Comparison of ENCODE assay signal across 8 mouse cellular contexts in the genomic region with DNA sequence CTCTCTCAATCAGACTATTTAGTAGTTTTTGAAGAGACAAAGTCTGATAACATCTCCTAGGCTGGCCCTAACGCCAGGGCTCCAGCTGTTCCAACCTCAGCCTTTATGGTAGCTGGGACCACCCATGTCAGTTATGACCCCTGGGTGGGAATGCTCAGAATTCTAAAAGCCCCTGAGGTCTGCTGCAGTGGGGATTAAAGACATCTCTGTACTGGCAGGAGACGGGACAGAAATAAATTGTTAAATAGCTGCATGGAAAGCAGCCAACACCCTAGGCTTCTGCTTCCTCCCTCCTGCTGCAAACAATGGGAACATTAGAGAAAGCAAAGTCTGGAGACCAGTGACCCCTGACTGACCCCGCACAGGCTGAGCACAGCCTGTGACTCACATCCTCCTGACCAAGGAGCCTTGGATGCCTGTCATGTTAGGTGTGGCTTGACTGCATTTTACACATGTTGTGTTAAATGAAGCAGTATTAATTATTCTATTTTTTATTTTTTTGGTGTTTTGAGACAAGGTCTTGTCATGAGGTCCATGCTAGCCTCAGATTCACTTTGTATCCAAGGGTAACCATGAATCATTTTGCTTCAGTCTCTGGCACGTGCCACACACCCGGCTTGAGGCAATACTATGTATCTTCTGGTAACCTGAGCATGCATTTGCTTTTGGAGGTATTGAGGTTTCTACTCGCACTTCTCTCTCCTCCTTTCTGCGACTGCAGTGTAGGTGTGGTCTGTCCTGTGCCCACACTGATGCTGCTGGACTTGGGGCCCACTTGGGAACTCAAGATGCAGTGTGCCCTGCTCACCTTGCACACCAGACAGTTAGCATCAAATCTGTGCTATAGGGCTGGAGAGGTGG. TPM values are rescaled to one million over a fixed set of nuclear protein-coding genes. Genes with fewer than 3 reads are reported as not detected.
A peak's percentile ranks its signal among the peaks of the same experiment; 100 is the strongest.
DNase-seq lines count a peak whose midpoint lies in the region; ATAC-seq lines count a peak whose summit lies in the region.

No protein-coding gene starts in this region.

- H3K27ac ChIP-seq in hindbrain, embryonic 16.5 days (ENCODE audit: low read depth, low read length): no peak overlapping the region
- no peak overlapping the region for H3K27ac ChIP-seq in liver, embryonic 13.5 days

- peak; percentile 83 for DNase-seq in urinary bladder, postnatal 14 days (ENCODE audit: low spot score)
- DNase-seq in urinary bladder, adult 2 months (ENCODE audit: low spot score): no peak
- peak; percentile 44 for DNase-seq in gastrocnemius, postnatal 10 days
- no peak for DNase-seq in liver, embryonic 13.5 days
- peak; percentile 67 for DNase-seq in neural tube, embryonic 10.5 days (ENCODE audit: extremely low spot score, low spot score)
- no peak for DNase-seq in spleen, postnatal 10 days (ENCODE audit: low spot score in 2 of 2)

- WGBS in hindbrain, embryonic 16.5 days: 10% methylated on average over 7 of the region's 7 CpGs
- 36% methylated on average over 7 of the region's 7 CpGs for WGBS in liver, embryonic 13.5 days (ENCODE audit: insufficient replicate concordance)

- no peaks in the 10 kb centered on the region for H3K9me3 ChIP-seq in hindbrain, embryonic 16.5 days (ENCODE audit: control insufficient read depth, low read length)
- no peaks in the 10 kb centered on the region for H3K9me3 ChIP-seq in liver, embryonic 13.5 days (replicated peaks)

- H3K9ac ChIP-seq in hindbrain, embryonic 16.5 days (ENCODE audit: low read depth, low read length): no peak overlapping the region
- H3K9ac ChIP-seq in liver, embryonic 13.5 days: no peak overlapping the region

- H3K36me3 ChIP-seq in hindbrain, embryonic 16.5 days (ENCODE audit: control insufficient read depth, insufficient read depth, low read length): no peaks in the 10 kb centered on the region
- no peaks in the 10 kb centered on the region for H3K36me3 ChIP-seq in liver, embryonic 13.5 days

- no peaks in the 10 kb centered on the region for H3K27me3 ChIP-seq in hindbrain, embryonic 16.5 days (replicated peaks; ENCODE audit: control insufficient read depth, insufficient read depth, low read length)
- no peaks in the 10 kb centered on the region for H3K27me3 ChIP-seq in liver, embryonic 13.5 days

- H3K4me2 ChIP-seq in hindbrain, embryonic 16.5 days (ENCODE audit: low read length): no peak overlapping the region
- no peak overlapping the region for H3K4me2 ChIP-seq in liver, embryonic 13.5 days

- no peak overlapping the region for H3K4me3 ChIP-seq in hindbrain, embryonic 16.5 days (ENCODE audit: low read length)
- no peak overlapping the region for H3K4me3 ChIP-seq in liver, embryonic 13.5 days (replicated peaks)

- peak; percentile 69 for ATAC-seq in hindbrain, embryonic 16.5 days
- ATAC-seq in liver, embryonic 13.5 days (ENCODE audit: low read depth): peak; percentile 43; the same call in 1 of the 2 replicates
- no peak; the same call in 1 of the 2 replicates for ATAC-seq in frontal cortex, adult (ENCODE audit: low TSS enrichment)

- H3K4me1 ChIP-seq in hindbrain, embryonic 16.5 days (ENCODE audit: control insufficient read depth, insufficient read depth, low read depth, low read length): peaks cover 5% of the 10 kb centered on the region; the same call in 1 of the 2 replicates
- H3K4me1 ChIP-seq in liver, embryonic 13.5 days (replicated peaks): peaks cover 8% of the 10 kb centered on the region

RNA-seq across cellular contexts. Expression of gene Tpt1, which starts 18.9 kb away (rescaled TPM):
- polyA plus RNA-seq in urinary bladder, adult 2 months (2012; rRNA removed): 2,550 and 3,005 TPM in 2 replicates
- 1,000 to 10,000 TPM; 3,326 to 3,432 TPM for total RNA-seq in gastrocnemius, postnatal 10 days (2021)
- polyA plus RNA-seq in hindbrain, embryonic 16.5 days (2015; fragmentation: Nextera tagmentation; extraction: Ambion mirVana): 585 and 607 TPM in 2 replicates
- polyA plus RNA-seq in liver, embryonic 13.5 days (2015; fragmentation: Nextera tagmentation; extraction: Ambion mirVana): 680 and 730 TPM in 2 replicates

Comparison
In these comparisons a context has a peak if more than half of its experiments do, and no peak if none do; other contexts are left out.
1. DNase-seq: peak in urinary bladder, postnatal 14 days (single experiment), gastrocnemius, postnatal 10 days (single experiment) and neural tube, embryonic 10.5 days (single experiment); none in urinary bladder, adult 2 months (single experiment), liver, embryonic 13.5 days (single experiment) and spleen, postnatal 10 days (0 of 2).